Mouse (Mus musculus) MEL (cell line): ENCODE results near the gene Olfr1413. TPM values are rescaled to one million over a fixed set of nuclear protein-coding genes. Genes with fewer than 3 reads are reported as not detected.
A peak's percentile ranks its signal among the peaks of the same experiment; 100 is the strongest.

Experiments used
- DNase-seq: peaks from one replicate; pipeline ENCODE4 v3.0.0; 2011; ENCODE audit warnings: low read depth, low spot score
- H3K27ac ChIP-seq: 2 replicates; pipeline ENCODE4 v1.5.1; 2012; ENCODE audit warnings: low read depth, mild to moderate bottlenecking, control low read depth, low read length, moderate library complexity; ENCODE audit not compliant: control insufficient read depth
- H3K27me3 ChIP-seq, 2 experiments: fragments of 150-350 bp in 1 of 2; sonication (generic) in 1 of 2; 2 replicates each; pipeline ENCODE4 v1.6.1; 2012; ENCODE audit warnings: low read length in 2 of 2, mild to moderate bottlenecking in 2 of 2, improper control_type of control experiment in 1 of 2, moderate library complexity in 1 of 2; ENCODE audit not compliant: insufficient read depth in 2 of 2, control insufficient read depth in 1 of 2
- H3K36me3 ChIP-seq, 2 experiments: 2 replicates each; pipeline ENCODE4 v1.6.1; 2012 to 2014; ENCODE audit warnings: low read length in 2 of 2, improper control_type of control experiment in 1 of 2, inconsistent platforms in 1 of 2, mild to moderate bottlenecking in 1 of 2; ENCODE audit not compliant: insufficient read depth in 2 of 2, control insufficient read depth in 1 of 2
- H3K4me1 ChIP-seq, 2 experiments: fragments of 150-350 bp in 1 of 2; sonication (generic) in 1 of 2; 2 replicates each; pipeline ENCODE4 v1.6.1; 2012; ENCODE audit warnings: low read length in 2 of 2, improper control_type of control experiment in 1 of 2, mild to moderate bottlenecking in 1 of 2; ENCODE audit not compliant: insufficient read depth in 2 of 2, control insufficient read depth in 1 of 2
- H3K4me3 ChIP-seq, 2 experiments: fragments of 150-350 bp in 1 of 2; sonication (generic) in 1 of 2; 2 replicates each; pipeline ENCODE4 v1.5.1; 2012; ENCODE audit warnings: low read depth in 2 of 2, low read length in 2 of 2, mild to moderate bottlenecking in 2 of 2, moderate library complexity in 2 of 2, control low read depth in 1 of 2, improper control_type of control experiment in 1 of 2; ENCODE audit not compliant: control insufficient read depth in 1 of 2, insufficient read depth in 1 of 2
- H3K79me2 ChIP-seq: 2 replicates; pipeline ENCODE4 v1.6.1; 2012; ENCODE audit warnings: mild to moderate bottlenecking, low read length, moderate library complexity; ENCODE audit not compliant: control insufficient read depth, poor library complexity, insufficient read depth
- H3K9ac ChIP-seq: 2 replicates; pipeline ENCODE4 v1.6.1; 2012; ENCODE audit warnings: low read depth, mild to moderate bottlenecking, control low read depth, low read length, moderate library complexity; ENCODE audit not compliant: control insufficient read depth, poor library complexity, severe bottlenecking
- H3K9me3 ChIP-seq: fragments of 150-350 bp; sonication (generic); replicated peaks from 2 replicates; pipeline ENCODE4 v1.6.1; 2012; ENCODE audit warnings: mild to moderate bottlenecking, low read length, improper control_type of control experiment, moderate library complexity; ENCODE audit not compliant: insufficient read depth
- BHLHE40 ChIP-seq: IDR thresholded peaks from 2 replicates; pipeline ENCODE4 v1.6.1; 2012; ENCODE audit warnings: low read depth, mild to moderate bottlenecking, inconsistent platforms, low read length, improper control_type of control experiment, borderline replicate concordance
- CTCF ChIP-seq, 3 experiments: IDR thresholded peaks in 2 of 3; conservative IDR thresholded peaks in 1 of 3; 2 replicates each; pipeline ENCODE4 v1.5.1; 2011 to 2012; ENCODE audit warnings: low read length in 3 of 3, low read depth in 2 of 3, mild to moderate bottlenecking in 2 of 3, improper control_type of control experiment in 1 of 3, inconsistent platforms in 1 of 3, mixed read lengths in 1 of 3, moderate library complexity in 1 of 3; ENCODE audit not compliant: control insufficient read depth in 1 of 3, insufficient read depth in 1 of 3, poor library complexity in 1 of 3, severe bottlenecking in 1 of 3
- E2F4 ChIP-seq: IDR thresholded peaks from 2 replicates; pipeline ENCODE4 v1.6.1; 2011; ENCODE audit warnings: low read depth, low read length, improper control_type of control experiment, borderline replicate concordance
- EP300 ChIP-seq, 2 experiments: IDR thresholded peaks; 2 replicates each; pipeline ENCODE4 v1.6.1; 2011; ENCODE audit warnings: improper control_type of control experiment in 2 of 2, low read length in 2 of 2, low read depth in 1 of 2, mild to moderate bottlenecking in 1 of 2
- GATA1 ChIP-seq: IDR thresholded peaks from 2 replicates; pipeline ENCODE4 v1.6.1; 2011; ENCODE audit warnings: low read depth, low read length, improper control_type of control experiment
- HCFC1 ChIP-seq: IDR thresholded peaks from 2 replicates; pipeline ENCODE4 v1.6.1; 2012; ENCODE audit warnings: low read depth, mild to moderate bottlenecking, inconsistent platforms, low read length, improper control_type of control experiment, moderate library complexity
- MAX ChIP-seq: IDR thresholded peaks from 2 replicates; pipeline ENCODE4 v1.6.1; 2011; ENCODE audit warnings: low read length, improper control_type of control experiment
- MAZ ChIP-seq: IDR thresholded peaks from 2 replicates; pipeline ENCODE4 v1.6.1; 2012; ENCODE audit warnings: low read depth, mild to moderate bottlenecking, inconsistent platforms, low read length, improper control_type of control experiment
- MXI1 ChIP-seq: IDR thresholded peaks from 2 replicates; pipeline ENCODE4 v1.6.1; 2011; ENCODE audit warnings: mild to moderate bottlenecking, low read depth, low read length, improper control_type of control experiment
- MYB ChIP-seq: IDR thresholded peaks from 2 replicates; pipeline ENCODE4 v1.6.1; 2011; ENCODE audit warnings: mild to moderate bottlenecking, low read depth, low read length, improper control_type of control experiment
- NELFE ChIP-seq: IDR thresholded peaks from 2 replicates; pipeline ENCODE4 v1.6.1; 2011; ENCODE audit warnings: low read depth, low read length, improper control_type of control experiment
- POLR2A ChIP-seq, 2 experiments: IDR thresholded peaks; 2 replicates each; pipeline ENCODE4 v1.6.1; 2011 to 2012; ENCODE audit warnings: low read length in 2 of 2, mild to moderate bottlenecking in 2 of 2, control low read depth in 1 of 2, improper control_type of control experiment in 1 of 2, low read depth in 1 of 2, moderate library complexity in 1 of 2; ENCODE audit not compliant: control insufficient read depth in 1 of 2, insufficient read depth in 1 of 2, poor library complexity in 1 of 2
- RAD21 ChIP-seq: IDR thresholded peaks from 2 replicates; pipeline ENCODE4 v1.6.1; 2011; ENCODE audit warnings: mild to moderate bottlenecking, low read depth, low read length, improper control_type of control experiment
- RCOR1 ChIP-seq: IDR thresholded peaks from 2 replicates; pipeline ENCODE4 v1.6.1; 2012; ENCODE audit warnings: low read depth, mild to moderate bottlenecking, inconsistent platforms, low read length, improper control_type of control experiment
- SMC3 ChIP-seq: IDR thresholded peaks from 2 replicates; pipeline ENCODE4 v1.6.1; 2011; ENCODE audit warnings: low read depth, low read length, improper control_type of control experiment
- TBP ChIP-seq: IDR thresholded peaks from 2 replicates; pipeline ENCODE4 v1.8.0; 2011; ENCODE audit warnings: low read depth, low read length, improper control_type of control experiment
- TCF12 ChIP-seq: IDR thresholded peaks from 2 replicates; pipeline ENCODE4 v1.6.1; 2014; ENCODE audit warnings: low read depth, mild to moderate bottlenecking, inconsistent platforms, low read length, improper control_type of control experiment, moderate library complexity
- UBTF ChIP-seq: IDR thresholded peaks from 2 replicates; pipeline ENCODE4 v1.6.1; 2012; ENCODE audit warnings: low read depth, mild to moderate bottlenecking, inconsistent platforms, low read length, improper control_type of control experiment, moderate library complexity, borderline replicate concordance; ENCODE audit not compliant: insufficient read depth
- ZC3H11A ChIP-seq: IDR thresholded peaks from 2 replicates; pipeline ENCODE4 v1.6.1; 2012; ENCODE audit warnings: low read depth, mild to moderate bottlenecking, inconsistent platforms, low read length, improper control_type of control experiment
- ZKSCAN1 ChIP-seq: IDR thresholded peaks from 2 replicates; pipeline ENCODE4 v1.6.1; 2012; ENCODE audit warnings: low read depth, mild to moderate bottlenecking, inconsistent platforms, low read length, improper control_type of control experiment, moderate library complexity
- ZNF384 ChIP-seq: IDR thresholded peaks from 2 replicates; pipeline ENCODE4 v1.6.1; 2012; ENCODE audit warnings: low read depth, mild to moderate bottlenecking, inconsistent platforms, low read length, improper control_type of control experiment
- polyA plus RNA-seq, 2 experiments: library from polyadenylated mRNA; stranded (reverse) in 1 of 2; unstranded in 1 of 2; fragments of >175 nt in 1 of 2; fragments of >200 nt in 1 of 2; gene quantifications; 2 replicates each; pipeline versions ENCODE4 v1.2.1 to v1.2.4; 2012; ENCODE audit warnings: low replicate concordance in 2 of 2, low read depth in 1 of 2; ENCODE audit not compliant: insufficient read length in 2 of 2, insufficient read depth in 1 of 2, missing spikeins in 1 of 2
- total RNA-seq: library from RNA; depleted of rRNA; stranded (reverse); fragments of 300-350 nt; gene quantifications from 2 replicates; pipeline ENCODE4 v1.2.3, GENCODE M21; 2012; rRNA removed

The Olfr1413 gene
- total RNA-seq (not detected in 2 replicates), polyA plus RNA-seq (not detected)

DNA sequence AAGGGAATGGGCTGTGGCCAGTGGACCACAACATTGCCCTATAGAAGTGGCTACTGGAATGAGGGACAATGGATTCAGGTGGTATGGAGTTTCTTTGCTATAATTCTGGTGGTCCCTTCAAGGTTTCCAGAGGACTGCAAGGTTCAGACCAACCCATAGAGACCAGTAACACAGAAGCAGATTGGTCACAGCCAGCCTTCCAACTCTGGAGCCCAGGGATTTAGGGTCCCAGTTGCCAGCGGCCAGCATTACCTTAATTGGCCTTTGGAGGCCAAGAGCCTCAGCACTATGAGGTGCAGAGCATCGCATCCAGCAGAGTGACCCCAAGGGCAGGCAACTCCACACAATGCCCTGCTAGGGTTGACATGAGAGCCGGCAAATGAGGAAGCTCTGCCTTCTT lies at the start of gene Olfr1413:
Gene Olfr1413, plus strand, starts transcription at position 301 of the 400 bp plus-strand sequence.
- no peak for TF ChIP-seq E2F4
- TF ChIP-seq BHLHE40: no peak
- no peak for TF ChIP-seq TCF12
- TF ChIP-seq ZKSCAN1: no peak
- no peak for TF ChIP-seq MYB
- TF ChIP-seq TBP: no peak
- TF ChIP-seq RCOR1: no peak
- TF ChIP-seq MXI1: no peak
- TF ChIP-seq HCFC1: no peak
- no peak for TF ChIP-seq MAX
- TF ChIP-seq UBTF: no peak
- TF ChIP-seq GATA1: no peak
- TF ChIP-seq MAZ: no peak
- no peak for TF ChIP-seq ZNF384
- TF ChIP-seq POLR2A (IDR thresholded peaks at IDR 0.05; ENCODE audit: control insufficient read depth in 1 of 2, insufficient read depth in 1 of 2, low read depth in 1 of 2, low read length in 2 of 2, poor library complexity in 1 of 2): no peak
- H3K9ac ChIP-seq: no peak within 1 kb of the TSS
- no peaks in the 10 kb centered on the region for H3K9me3 ChIP-seq
- no peak for DNase-seq
- no peak within 1 kb of the TSS for H3K4me3 ChIP-seq
- no peak within 1 kb of the TSS for H3K27ac ChIP-seq
- H3K36me3 ChIP-seq: no peaks in the 10 kb centered on the region
- H3K27me3 ChIP-seq: no peaks in the 10 kb centered on the region; a peak in 1 of 4 replicates
- no peaks in the 10 kb centered on the region for H3K4me1 ChIP-seq
- no peaks in the 10 kb centered on the region for H3K79me2 ChIP-seq

DNA sequence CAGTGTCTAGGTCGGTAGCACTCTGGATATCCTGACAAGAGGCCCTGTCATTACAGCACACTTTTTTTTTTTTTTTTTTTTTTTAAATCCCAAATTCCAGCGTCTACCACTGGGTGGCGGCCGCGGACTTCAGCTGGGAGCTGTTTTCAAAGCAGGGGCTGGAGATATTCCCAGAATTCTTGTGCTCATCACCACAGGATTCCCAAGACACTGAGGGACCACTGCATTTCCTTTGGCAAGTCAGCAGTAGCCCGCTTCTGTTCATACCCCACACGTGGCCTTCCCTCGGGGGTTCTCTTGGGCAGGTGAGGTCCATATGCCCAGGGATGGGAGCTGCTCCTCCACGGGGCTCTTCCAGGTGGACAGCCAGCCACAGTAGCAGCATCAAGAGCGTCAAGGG lies 49.7 kb upstream of the Olfr1413 start:
- no peaks in the 10 kb centered on the region for H3K27me3 ChIP-seq
- H3K36me3 ChIP-seq: no peaks in the 10 kb centered on the region
- no peak overlapping the region for H3K27ac ChIP-seq
- H3K4me1 ChIP-seq: no peaks in the 10 kb centered on the region
- no peak overlapping the region for H3K9ac ChIP-seq
- H3K9me3 ChIP-seq: no peaks in the 10 kb centered on the region
- peak; percentile 19 for DNase-seq
- TF ChIP-seq ZC3H11A: peak; percentile 47
- peak; percentile 65 for TF ChIP-seq RAD21
- TF ChIP-seq ZNF384: peak; percentile 97
- no peak for TF ChIP-seq NELFE
- peak; percentile 47 to 78 (median 60) for TF ChIP-seq CTCF (IDR thresholded peaks at IDR 0.05 in 2 of 3, conservative IDR thresholded peaks at IDR 0.05 in 1 of 3; ENCODE audit: control insufficient read depth in 1 of 3, insufficient read depth in 1 of 3, low read depth in 2 of 3, low read length in 3 of 3, poor library complexity in 1 of 3, severe bottlenecking in 1 of 3)
- peak; percentile 67 for TF ChIP-seq SMC3
- no peak for TF ChIP-seq EP300 (IDR thresholded peaks at IDR 0.05; ENCODE audit: low read depth in 1 of 2, low read length in 2 of 2)
- TF ChIP-seq, all 39 proteins: peak for 5
- H3K79me2 ChIP-seq: no peaks in the 10 kb centered on the region
- no peak overlapping the region for H3K4me3 ChIP-seq
